Mouse (Mus musculus) liver, embryonic 14.5 days (tissue): ENCODE measurements at regions not wholly inside any gene's neighbourhood (a gene's known extent, or its start where the extent isn't known, plus 50 kb on each side); places are given as distances from the start of the nearest gene placed in this dataset.

Experiments used
- ATAC-seq: fragments of 200-750 bp; cut with Nextera tagmentation; 2 replicates; pipeline ENCODE4 v1.8.0; 2017; ENCODE audit warnings: moderate number of reproducible peaks, mild to moderate bottlenecking, moderate library complexity; ENCODE audit not compliant: insufficient read depth
- DNase-seq, 3 experiments: peaks; one replicate each; pipeline ENCODE4 v3.0.0-alpha.2; 2012 to 2013; ENCODE audit warnings: low read depth in 3 of 3, low spot score in 3 of 3
- H3K27ac ChIP-seq: fragments of 300-500 bp; sonication (generic); 2 replicates; pipeline ENCODE4 v1.5.1; 2014; ENCODE audit warnings: moderate library complexity, mild to moderate bottlenecking, control low read depth, inconsistent platforms
- H3K27me3 ChIP-seq: fragments of 300-500 bp; sonication (generic); 2 replicates; pipeline ENCODE4 v1.6.1; 2014; ENCODE audit warnings: mild to moderate bottlenecking, low read length, moderate library complexity; ENCODE audit not compliant: control insufficient read depth, insufficient read depth
- H3K36me3 ChIP-seq: fragments of 300-500 bp; sonication (generic); replicated peaks from 2 replicates; pipeline ENCODE4 v1.6.1; 2014; ENCODE audit warnings: low read depth; ENCODE audit not compliant: control insufficient read depth, insufficient read depth
- H3K4me1 ChIP-seq, 2 experiments: fragments of 200-500 bp in 1 of 2; fragments of 300-500 bp in 1 of 2; sonication (generic) in 1 of 2; replicated peaks; 2 replicates each; pipeline ENCODE4 v1.6.1; 2012 to 2014; ENCODE audit warnings: antibody characterized with exemption in 1 of 2, inconsistent platforms in 1 of 2, low read length in 1 of 2; ENCODE audit not compliant: control insufficient read depth in 2 of 2, insufficient read depth in 2 of 2
- H3K4me2 ChIP-seq: fragments of 300-500 bp; sonication (generic); 2 replicates; pipeline ENCODE4 v1.6.1; 2014; ENCODE audit warnings: low read depth, mild to moderate bottlenecking, control low read depth, moderate library complexity
- H3K4me3 ChIP-seq, 2 experiments: fragments of 200-500 bp in 1 of 2; fragments of 300-500 bp in 1 of 2; sonication (generic) in 1 of 2; 2 replicates each; pipeline ENCODE4 v1.5.1; 2012 to 2014; ENCODE audit warnings: low read depth in 2 of 2, low read length in 2 of 2, mild to moderate bottlenecking in 2 of 2, control low read depth in 1 of 2, inconsistent platforms in 1 of 2, moderate library complexity in 1 of 2; ENCODE audit not compliant: insufficient read depth in 1 of 2
- H3K9ac ChIP-seq: fragments of 300-500 bp; sonication (generic); replicated peaks from 2 replicates; pipeline ENCODE4 v1.6.1; 2014; ENCODE audit warnings: mild to moderate bottlenecking, control low read depth, moderate library complexity
- H3K9me3 ChIP-seq: fragments of 300-500 bp; sonication (generic); 2 replicates; pipeline ENCODE4 v1.6.1; 2016; ENCODE audit warnings: low read length, mixed read lengths; ENCODE audit not compliant: control insufficient read depth
- CTCF ChIP-seq: IDR thresholded peaks from 2 replicates; pipeline ENCODE4 v1.5.1; 2016; ENCODE audit warnings: antibody characterized with exemption, low read depth, control low read depth
- EP300 ChIP-seq: IDR thresholded peaks from 2 replicates; pipeline ENCODE4 v1.6.1; 2016; ENCODE audit warnings: antibody characterized with exemption, low read depth
- WGBS: fragments of 180-500 bp; shearing (Covaris S2); extraction: QIAGEN DNeasy Blood & Tissue Kit; methylation state at CpG from one replicate; pipeline ENCODE4 v1.1.7; 2014; ENCODE audit not compliant: insufficient replicate concordance; 5-methylcytosine and 5-hydroxymethylcytosine counted together

GRCm38 (mm10) chr5:45382804-45383203 is 67.2 kb downstream of the Qdpr start:
- Histone ChIP-seq H3K4me2 (no peak overlapping the region), H3K36me3 (no peaks in the 10 kb centered on the region), H3K4me1 (no peaks in the 10 kb centered on the region), H3K4me3 (no peak overlapping the region), H3K27me3 (no peaks in the 10 kb centered on the region), H3K9me3 (no peaks in the 10 kb centered on the region), H3K9ac (no peak overlapping the region), H3K27ac (no peak overlapping the region)
- DNase-seq (no peak), ATAC-seq (no peak)
- 43% methylated on average over 2 of the region's 2 CpGs for WGBS
- no peak for TF ChIP-seq CTCF
- no peak for TF ChIP-seq EP300

GRCm38 (mm10) chr5:45378486-45378885 is 71.5 kb downstream of the Qdpr start:
- no peaks in the 10 kb centered on the region for H3K9me3 ChIP-seq
- 12% methylated on average over 2 of the region's 2 CpGs for WGBS
- H3K4me2 ChIP-seq = no peak overlapping the region
- H3K4me3 ChIP-seq = no peak overlapping the region
- TF ChIP-seq CTCF (no peak), EP300 (no peak)
- no peak overlapping the region for H3K9ac ChIP-seq
- ATAC-seq (no peak), DNase-seq (no peak)
- H3K27ac ChIP-seq = no peak overlapping the region
- no peaks in the 10 kb centered on the region for H3K27me3 ChIP-seq
- no peaks in the 10 kb centered on the region for H3K4me1 ChIP-seq
- H3K36me3 ChIP-seq = no peaks in the 10 kb centered on the region

GRCm38 (mm10) chr5:45373069-45373468 is 77.0 kb downstream of the Qdpr start:
- 67% methylated on average over 2 of the region's 2 CpGs for WGBS
- Histone ChIP-seq H3K36me3 (no peaks in the 10 kb centered on the region), H3K4me1 (no peaks in the 10 kb centered on the region), H3K4me2 (no peak overlapping the region), H3K4me3 (no peak overlapping the region), H3K9me3 (no peaks in the 10 kb centered on the region), H3K27ac (no peak overlapping the region), H3K27me3 (no peaks in the 10 kb centered on the region), H3K9ac (no peak overlapping the region)
- no peak for TF ChIP-seq CTCF
- TF ChIP-seq EP300 = no peak
- DNase-seq = no peak
- no peak for ATAC-seq

DNA sequence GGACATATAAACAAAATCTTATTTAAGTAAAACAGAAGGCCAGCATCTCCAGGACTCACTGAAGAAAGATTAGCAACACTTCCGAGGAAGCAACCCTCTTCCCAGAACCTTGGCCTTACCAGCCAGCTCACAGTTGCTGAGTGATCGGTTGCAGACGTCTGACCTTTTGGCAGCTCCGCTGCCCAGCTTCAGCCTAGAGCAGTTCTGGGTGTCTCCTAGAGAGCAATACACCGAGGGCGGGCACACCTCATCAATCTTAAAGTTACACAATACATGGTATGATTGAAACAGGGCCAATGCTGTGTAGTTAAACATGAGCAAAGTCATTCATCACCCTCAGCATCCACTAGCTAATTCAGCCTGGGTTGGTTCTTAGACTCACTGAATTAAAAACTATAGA is 81.6 kb downstream of the Qdpr start:
- ATAC-seq (no peak), DNase-seq (no peak)
- no peak overlapping the region for H3K4me3 ChIP-seq
- H3K27ac ChIP-seq = no peak overlapping the region
- 70% methylated on average over 6 of the region's 6 CpGs for WGBS
- TF ChIP-seq EP300 (no peak), CTCF (no peak)
- no peak overlapping the region for H3K9ac ChIP-seq
- no peaks in the 10 kb centered on the region for H3K9me3 ChIP-seq
- no peaks in the 10 kb centered on the region for H3K4me1 ChIP-seq
- H3K27me3 ChIP-seq = no peaks in the 10 kb centered on the region
- H3K4me2 ChIP-seq = no peak overlapping the region
- H3K36me3 ChIP-seq = no peaks in the 10 kb centered on the region

DNA sequence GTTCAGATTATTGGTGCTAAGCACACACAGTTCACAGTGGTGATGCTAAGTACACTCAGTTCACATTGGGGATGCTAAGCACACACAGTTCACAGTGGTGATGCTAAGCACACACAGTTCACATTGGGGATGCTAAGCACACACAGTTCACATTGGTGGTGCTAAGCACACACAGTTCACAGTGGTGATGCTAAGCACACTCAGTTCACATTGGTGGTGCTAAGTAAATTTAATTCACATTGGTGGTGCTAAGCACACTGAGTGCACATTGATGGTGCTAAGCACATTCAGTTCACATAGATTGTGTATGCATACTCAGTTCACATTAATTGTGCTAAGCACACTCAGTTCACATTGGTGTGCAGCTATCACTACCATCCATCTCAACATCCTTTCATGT is 89.8 kb downstream of the Qdpr start:
- Histone ChIP-seq H3K4me1 (no peaks in the 10 kb centered on the region), H3K4me2 (no peak overlapping the region), H3K27me3 (no peaks in the 10 kb centered on the region), H3K27ac (no peak overlapping the region), H3K9ac (no peak overlapping the region), H3K4me3 (no peak overlapping the region), H3K36me3 (no peaks in the 10 kb centered on the region), H3K9me3 (no peaks in the 10 kb centered on the region)
- DNase-seq (no peak), ATAC-seq (no peak)
- TF ChIP-seq CTCF (no peak), EP300 (no peak)

GRCm38 (mm10) chr5:45340411-45340810 is 109.6 kb downstream of the Qdpr start:
- WGBS = 42% methylated on average over 3 of the region's 3 CpGs
- no peaks in the 10 kb centered on the region for H3K36me3 ChIP-seq
- no peaks in the 10 kb centered on the region for H3K9me3 ChIP-seq
- H3K27ac ChIP-seq = no peak overlapping the region
- H3K4me2 ChIP-seq = no peak overlapping the region
- H3K9ac ChIP-seq = no peak overlapping the region
- H3K4me1 ChIP-seq = no peaks in the 10 kb centered on the region
- DNase-seq (no peak), ATAC-seq (no peak)
- TF ChIP-seq CTCF (no peak), EP300 (no peak)
- no peaks in the 10 kb centered on the region for H3K27me3 ChIP-seq
- H3K4me3 ChIP-seq = no peak overlapping the region
